Mouse (Mus musculus) Patski (cell line): Measurements from ENCODE around the gene Il4ra. TPM values are rescaled to one million over a fixed set of nuclear protein-coding genes. Genes with fewer than 3 reads are reported as not detected.

ENCODE experiments used
- ATAC-seq: fragments of 100-300 bp; one replicate; pipeline ENCODE4 v1.8.0; 2021
- CTCF ChIA-PET: fragments of 350-600 bp; sonication (Branson Sonifier 250); formaldehyde crosslinking; loops from one replicate; lab custom pipeline; 2022; ENCODE audit warnings: inconsistent platforms; lab: Charles Lee
- POLR2A ChIA-PET: fragments of 350-600 bp; sonication (Branson Sonifier 250); formaldehyde crosslinking; loops from one replicate; lab custom pipeline; 2022; ENCODE audit warnings: antibody characterized with exemption, inconsistent platforms; lab: Charles Lee
- DNase-seq: peaks from one replicate; pipeline ENCODE4 v3.0.0-alpha.2; 2011; ENCODE audit warnings: low read depth, low spot score
- H3K27me3 ChIP-seq: fragments of 371-371 bp; one replicate; pipeline ENCODE4 v1.5.1; 2021
- CTCF ChIP-seq: fragments of 100-300 bp; IDR thresholded peaks from one replicate; pipeline ENCODE4 v1.5.1; 2021
- in situ Hi-C: fragments of 300-500 bp; cut with MboI; formaldehyde crosslinking; loops from 3 replicates; pipeline ENCODE4 v1.11.1; 2018; ENCODE audit warnings: low pct_unique_long_range_greater_than_20kb, mixed read lengths
- polyA plus RNA-seq: library from polyadenylated mRNA; unstranded; gene quantifications from one replicate; pipeline ENCODE4 v1.2.3, GENCODE M21; 2021

The Il4ra gene
- polyA plus RNA-seq, 1 experiment from 2014 or later: 16.5 TPM

DNA sequence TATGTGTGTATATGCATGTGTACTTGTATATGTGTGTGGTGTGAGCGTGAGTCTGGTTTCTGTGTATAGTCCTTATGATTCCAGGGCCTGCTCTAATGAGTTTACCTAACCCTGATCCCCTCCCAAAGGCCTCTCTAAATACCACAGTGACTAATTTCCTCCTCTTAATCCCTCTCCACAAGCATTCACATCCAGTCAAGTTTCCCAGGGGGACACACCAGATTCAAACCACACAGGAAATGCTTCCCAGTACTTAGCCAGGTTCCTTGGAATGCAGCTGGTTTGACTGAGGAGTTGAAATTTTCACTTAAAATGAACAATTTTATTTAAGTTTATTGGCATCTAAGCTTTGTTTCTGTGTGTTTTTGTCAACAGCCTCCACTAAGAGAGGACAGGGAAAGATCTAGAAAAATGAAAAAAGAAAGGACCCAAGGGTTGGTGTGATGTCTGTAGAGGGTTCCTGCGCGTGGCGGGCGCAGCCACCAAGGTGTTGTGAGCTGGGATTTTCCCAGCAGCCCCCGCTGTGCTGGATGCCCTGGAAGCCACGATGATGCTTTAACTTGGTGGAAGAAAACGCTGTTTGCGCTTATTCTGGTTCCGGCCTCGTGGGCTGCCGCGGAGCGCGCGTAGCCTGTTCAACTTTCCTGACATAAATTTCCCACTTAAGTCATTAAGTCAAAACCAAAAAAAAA lies 28.9 kb downstream of the Il4ra start:
- ATAC-seq (peak; percentile 65), DNase-seq (peak; percentile 64)
- in situ Hi-C loops: no loop called here
- no peaks in the 10 kb centered on the region for H3K27me3 ChIP-seq
- TF ChIP-seq CTCF: no peak
- CTCF ChIA-PET: interaction anchor here (0.6 to 2.2 kb wide), 10 partner anchors 9 to 131 kb away, joined by 3 to 34 read pairs (median 4); no protein-coding TSS in a partner anchor
- POLR2A ChIA-PET: interaction anchor here (1.1 to 1.9 kb wide), 3 partner anchors 108 to 161 kb away, joined by 3 to 9 read pairs (median 4); no protein-coding TSS in a partner anchor

DNA sequence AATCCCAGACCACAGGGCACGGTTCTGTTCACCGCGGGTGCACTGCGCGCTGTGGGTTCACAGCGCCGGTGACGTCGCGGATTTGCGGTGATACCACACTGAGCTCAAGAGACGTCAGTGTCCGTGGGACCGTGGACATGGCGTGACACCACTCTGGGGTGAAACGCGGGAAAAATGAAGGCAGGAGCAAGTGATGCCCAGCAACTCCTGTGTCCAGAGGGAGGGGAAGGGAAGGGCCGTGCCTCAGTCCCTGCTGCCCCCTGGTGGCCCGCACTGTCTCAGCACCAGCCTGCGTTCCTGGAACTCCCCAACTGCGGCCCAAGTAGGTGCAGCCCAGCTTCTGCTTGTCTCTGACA lies 29.4 kb downstream of the Il4ra start:
- POLR2A ChIA-PET: interaction anchor here (0.8 to 1.9 kb wide), 4 partner anchors 106 to 161 kb away, joined by 3 to 9 read pairs (median 4); no protein-coding TSS in a partner anchor
- DNase-seq: no peak
- no peak for TF ChIP-seq CTCF
- in situ Hi-C loops: no loop called here
- H3K27me3 ChIP-seq: no peaks in the 10 kb centered on the region
- peak; percentile 62 for ATAC-seq
- CTCF ChIA-PET: interaction anchor here (0.6 to 2.2 kb wide), 10 partner anchors 9 to 161 kb away, joined by 3 to 34 read pairs (median 5); no protein-coding TSS in a partner anchor

DNA sequence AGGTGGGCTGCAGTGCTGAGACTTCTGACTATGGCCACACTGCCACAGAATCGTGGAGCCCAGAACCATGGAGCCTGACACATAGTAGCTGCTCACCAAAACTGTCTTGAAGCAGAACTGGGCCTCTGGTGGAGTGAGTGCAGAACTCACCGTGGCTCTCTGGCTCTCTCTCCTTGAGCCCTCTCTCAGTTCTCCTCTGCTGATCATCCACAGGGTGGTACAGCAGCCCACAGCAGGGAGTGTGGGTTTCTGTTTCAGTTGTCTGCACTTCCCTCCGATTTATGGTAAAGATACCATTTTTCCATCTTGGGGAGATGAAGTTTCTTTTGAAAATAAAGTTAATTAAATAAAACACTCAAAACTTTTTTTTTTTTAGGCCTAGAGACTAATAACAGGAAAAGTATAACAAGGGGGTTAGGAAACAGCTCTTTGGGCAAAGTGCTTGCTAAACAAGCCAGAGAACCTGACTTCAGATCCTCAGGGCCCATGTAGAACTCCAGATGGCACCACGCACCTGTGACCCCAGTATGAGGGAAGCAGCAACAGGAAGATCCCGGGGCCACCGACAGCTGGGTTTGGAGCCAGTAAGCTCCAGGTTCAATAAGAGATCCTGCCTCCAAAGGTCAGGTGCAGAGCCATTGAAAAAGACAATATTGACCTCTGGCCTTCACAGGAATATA lies 31.5 kb downstream of the Il4ra start:
- ATAC-seq (no peak), DNase-seq (no peak)
- TF ChIP-seq CTCF: no peak
- H3K27me3 ChIP-seq: no peaks in the 10 kb centered on the region
- CTCF ChIA-PET: interaction anchor here (1.6 kb wide), 1 partner anchor 111 kb away, joined by 3 read pairs; no protein-coding TSS in a partner anchor
- POLR2A ChIA-PET: interaction anchor here (0.6 kb wide), 1 partner anchor 666 kb away, joined by 5 read pairs; no protein-coding TSS in a partner anchor
- in situ Hi-C loops: no loop called here

DNA sequence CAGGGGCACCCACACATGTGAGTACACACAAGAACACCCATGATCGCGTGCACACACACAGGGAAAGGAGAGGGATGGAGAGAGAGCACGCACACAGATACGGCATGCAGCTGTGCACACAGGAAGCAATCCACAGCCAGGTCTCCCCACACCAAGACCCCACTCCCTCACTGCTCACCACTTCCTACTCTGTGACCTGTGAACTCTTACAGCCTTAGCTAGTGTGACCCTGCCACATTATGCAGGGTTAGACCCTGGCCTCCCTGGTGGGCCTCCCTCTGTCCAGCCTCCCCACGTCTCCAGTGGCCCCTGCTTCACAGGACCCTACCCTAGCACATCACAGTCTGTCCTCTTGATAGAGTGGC lies 32.1 kb downstream of the Il4ra start:
- in situ Hi-C loops: no loop called here
- DNase-seq: no peak
- no peak for ATAC-seq
- TF ChIP-seq CTCF: no peak
- ChIA-PET CTCF (interaction anchor here (1.6 kb wide), 1 partner anchor 112 kb away, joined by 3 read pairs; no protein-coding TSS in a partner anchor), POLR2A (interaction anchor here (0.6 kb wide), 1 partner anchor 665 kb away, joined by 5 read pairs; no protein-coding TSS in a partner anchor)
- no peaks in the 10 kb centered on the region for H3K27me3 ChIP-seq

DNA sequence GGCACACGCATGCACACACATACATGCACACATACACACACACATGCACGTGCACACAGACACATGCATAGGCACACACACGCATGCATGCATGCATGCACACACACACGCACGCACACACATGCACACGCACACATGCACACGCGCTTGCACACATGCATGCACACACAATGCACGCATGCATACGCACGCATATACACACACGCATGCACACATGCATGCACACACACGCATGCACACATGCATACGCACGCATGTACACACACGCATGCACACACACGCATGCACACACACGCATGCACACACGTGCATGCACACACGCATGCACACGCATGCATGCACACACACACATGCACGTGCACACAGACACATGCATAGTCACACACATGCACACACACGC lies 34.4 kb downstream of the Il4ra start:
- in situ Hi-C loops: no loop called here
- TF ChIP-seq CTCF: no peak
- no peaks in the 10 kb centered on the region for H3K27me3 ChIP-seq
- DNase-seq (no peak), ATAC-seq (no peak)
- ChIA-PET POLR2A (no interaction called here), CTCF (interaction anchor here (0.9 kb wide), 1 partner anchor 8 kb away, joined by 4 read pairs; no protein-coding TSS in a partner anchor)

DNA sequence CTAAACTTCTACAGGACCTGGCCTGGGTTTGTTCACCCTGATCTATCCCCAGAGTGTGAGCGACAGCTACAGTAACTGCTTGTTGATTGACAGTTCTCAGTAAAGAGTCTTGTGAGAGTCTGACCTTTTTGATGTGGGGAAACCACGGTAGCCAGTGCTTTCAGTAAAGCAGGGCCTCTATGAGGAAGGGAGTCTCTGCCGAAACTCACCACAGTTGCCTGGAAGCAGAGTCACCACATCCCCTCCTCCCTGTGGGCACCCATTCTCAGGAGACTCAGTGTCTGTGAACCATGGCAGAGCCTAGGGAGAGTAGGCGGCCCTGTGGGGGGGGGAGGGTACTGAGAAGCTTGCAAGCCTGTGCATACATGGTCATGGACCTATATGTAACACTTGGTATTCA lies 36.8 kb downstream of the Il4ra start:
- CTCF ChIA-PET: no interaction called here
- ATAC-seq (no peak), DNase-seq (no peak)
- in situ Hi-C loops: no loop called here
- no peak for TF ChIP-seq CTCF
- POLR2A ChIA-PET: no interaction called here
- no peaks in the 10 kb centered on the region for H3K27me3 ChIP-seq

DNA sequence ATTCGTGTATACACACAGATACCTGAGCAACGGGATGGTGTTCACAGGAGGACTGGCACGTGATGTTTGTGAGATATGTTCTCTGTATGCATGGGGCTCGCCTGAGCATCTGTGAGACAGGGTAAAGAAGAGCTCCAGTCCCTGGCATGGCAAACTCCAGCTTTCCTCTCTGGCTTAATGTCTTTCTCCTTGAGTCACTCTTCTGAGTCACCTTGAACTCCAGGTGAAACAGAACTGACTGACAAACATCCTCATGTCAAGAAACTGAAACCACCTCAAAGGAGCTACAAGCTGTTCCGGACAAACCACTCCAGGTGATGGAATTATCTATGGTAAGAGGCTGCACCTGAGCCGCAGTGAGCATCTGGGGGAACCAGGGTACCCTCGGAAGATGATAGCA lies 38.0 kb downstream of the Il4ra start:
- no peak for TF ChIP-seq CTCF
- in situ Hi-C loops: no loop called here

DNA sequence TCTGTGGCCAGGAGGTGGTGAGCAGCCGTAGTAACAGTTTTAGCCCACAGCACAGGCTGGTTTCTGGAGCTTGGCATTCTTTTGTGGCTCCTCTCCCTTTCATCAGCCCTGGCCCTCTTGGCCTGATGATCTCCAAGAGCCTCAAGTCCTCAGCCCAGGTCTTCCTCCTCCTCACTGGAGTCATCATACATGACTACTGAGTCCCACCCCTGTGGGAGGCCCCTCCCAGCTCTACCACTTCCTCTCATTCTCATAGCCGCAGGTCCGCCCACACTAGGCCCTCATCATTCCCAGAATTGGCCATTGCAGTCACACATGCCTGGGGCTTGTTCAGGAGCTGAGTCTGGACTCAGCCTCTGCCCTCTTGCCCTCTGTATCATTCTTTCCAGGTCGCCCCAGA lies 41.9 kb downstream of the Il4ra start:
- ChIA-PET CTCF (interaction anchor here (2.6 kb wide), 1 partner anchor 122 kb away, joined by 8 read pairs; no protein-coding TSS in a partner anchor), POLR2A (no interaction called here)
- no peak for DNase-seq
- H3K27me3 ChIP-seq: no peaks in the 10 kb centered on the region
- no peak for TF ChIP-seq CTCF
- in situ Hi-C loops: no loop called here
- ATAC-seq: no peak

More for the DNA sequence above, 38.0 kb downstream of the Il4ra start:
- ChIA-PET CTCF (interaction anchor here (1.0 kb wide), 1 partner anchor 8 kb away, joined by 3 read pairs; no protein-coding TSS in a partner anchor), POLR2A (no interaction called here)
- no peaks in the 10 kb centered on the region for H3K27me3 ChIP-seq
- ATAC-seq: no peak
- DNase-seq: no peak

DNA sequence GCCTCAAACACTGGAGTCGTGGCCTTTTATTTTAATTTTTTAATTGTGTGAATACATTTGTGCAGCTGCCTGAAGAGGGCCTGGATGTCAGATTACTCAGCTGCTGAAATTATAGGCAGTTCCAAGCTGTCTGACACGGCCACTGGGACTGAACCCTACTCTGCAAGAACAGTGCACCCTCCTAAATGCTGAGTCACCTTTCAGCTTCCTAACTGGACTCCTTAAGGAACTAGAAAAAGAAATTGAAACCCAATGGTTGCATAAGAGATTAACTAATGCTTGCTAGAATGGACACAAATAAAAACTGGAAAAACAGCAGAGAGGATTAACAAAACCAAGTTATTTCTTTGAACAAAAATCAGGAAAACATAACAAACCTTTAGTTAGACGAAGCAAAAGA lies 44.5 kb downstream of the Il4ra start:
- in situ Hi-C loops: no loop called here
- no peak for ATAC-seq
- no peaks in the 10 kb centered on the region for H3K27me3 ChIP-seq
- no peak for DNase-seq
- CTCF ChIA-PET: interaction anchor here (2.6 kb wide), 1 partner anchor 125 kb away, joined by 8 read pairs; no protein-coding TSS in a partner anchor
- POLR2A ChIA-PET: no interaction called here
- TF ChIP-seq CTCF: no peak

DNA sequence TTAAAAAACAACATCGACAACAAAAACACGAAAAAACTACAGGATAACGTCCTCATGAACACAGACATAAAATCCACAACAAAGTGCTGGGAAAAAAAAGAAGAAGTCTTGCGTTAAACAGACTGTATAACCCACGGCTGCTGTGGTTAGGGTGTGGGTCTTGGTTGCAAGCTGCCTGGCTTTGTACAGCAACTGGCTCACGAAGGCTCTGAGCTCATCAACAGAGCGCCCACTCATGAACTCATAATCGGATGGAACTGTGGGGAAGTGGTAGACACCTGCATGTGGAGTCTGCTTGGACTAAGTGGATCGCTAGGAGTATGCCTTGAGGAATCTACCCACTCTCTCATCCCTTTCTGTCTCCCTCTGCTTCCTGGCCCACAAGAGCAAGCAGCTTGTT lies 45.2 kb downstream of the Il4ra start:
- ChIA-PET POLR2A (interaction anchor here (0.6 kb wide), 1 partner anchor 31 kb away, joined by 4 read pairs; no protein-coding TSS in a partner anchor), CTCF (no interaction called here)
- in situ Hi-C loops: no loop called here
- ATAC-seq (no peak), DNase-seq (no peak)
- no peak for TF ChIP-seq CTCF
- no peaks in the 10 kb centered on the region for H3K27me3 ChIP-seq
